Mouse (Mus musculus) MEL (cell line): Measurements from ENCODE around the gene Hoxc10. TPM values are rescaled to one million over a fixed set of nuclear protein-coding genes. Genes with fewer than 3 reads are reported as not detected.

Source experiments
- DNase-seq: peaks from one replicate; pipeline ENCODE4 v3.0.0; 2011; ENCODE audit warnings: low read depth, low spot score
- H3K27ac ChIP-seq: 2 replicates; pipeline ENCODE4 v1.5.1; 2012; ENCODE audit warnings: low read depth, mild to moderate bottlenecking, control low read depth, low read length, moderate library complexity; ENCODE audit not compliant: control insufficient read depth
- H3K27me3 ChIP-seq, 2 experiments: fragments of 150-350 bp in 1 of 2; sonication (generic) in 1 of 2; 2 replicates each; pipeline ENCODE4 v1.6.1; 2012; ENCODE audit warnings: low read length in 2 of 2, mild to moderate bottlenecking in 2 of 2, improper control_type of control experiment in 1 of 2, moderate library complexity in 1 of 2; ENCODE audit not compliant: insufficient read depth in 2 of 2, control insufficient read depth in 1 of 2
- H3K36me3 ChIP-seq, 2 experiments: 2 replicates each; pipeline ENCODE4 v1.6.1; 2012 to 2014; ENCODE audit warnings: low read length in 2 of 2, improper control_type of control experiment in 1 of 2, inconsistent platforms in 1 of 2, mild to moderate bottlenecking in 1 of 2; ENCODE audit not compliant: insufficient read depth in 2 of 2, control insufficient read depth in 1 of 2
- H3K4me1 ChIP-seq, 2 experiments: fragments of 150-350 bp in 1 of 2; sonication (generic) in 1 of 2; 2 replicates each; pipeline ENCODE4 v1.6.1; 2012; ENCODE audit warnings: low read length in 2 of 2, improper control_type of control experiment in 1 of 2, mild to moderate bottlenecking in 1 of 2; ENCODE audit not compliant: insufficient read depth in 2 of 2, control insufficient read depth in 1 of 2
- H3K4me3 ChIP-seq, 2 experiments: fragments of 150-350 bp in 1 of 2; sonication (generic) in 1 of 2; 2 replicates each; pipeline ENCODE4 v1.5.1; 2012; ENCODE audit warnings: low read depth in 2 of 2, low read length in 2 of 2, mild to moderate bottlenecking in 2 of 2, moderate library complexity in 2 of 2, control low read depth in 1 of 2, improper control_type of control experiment in 1 of 2; ENCODE audit not compliant: control insufficient read depth in 1 of 2, insufficient read depth in 1 of 2
- H3K79me2 ChIP-seq: 2 replicates; pipeline ENCODE4 v1.6.1; 2012; ENCODE audit warnings: mild to moderate bottlenecking, low read length, moderate library complexity; ENCODE audit not compliant: control insufficient read depth, poor library complexity, insufficient read depth
- H3K9ac ChIP-seq: 2 replicates; pipeline ENCODE4 v1.6.1; 2012; ENCODE audit warnings: low read depth, mild to moderate bottlenecking, control low read depth, low read length, moderate library complexity; ENCODE audit not compliant: control insufficient read depth, poor library complexity, severe bottlenecking
- H3K9me3 ChIP-seq: fragments of 150-350 bp; sonication (generic); replicated peaks from 2 replicates; pipeline ENCODE4 v1.6.1; 2012; ENCODE audit warnings: mild to moderate bottlenecking, low read length, improper control_type of control experiment, moderate library complexity; ENCODE audit not compliant: insufficient read depth
- CHD1 ChIP-seq: IDR thresholded peaks from 2 replicates; pipeline ENCODE4 v1.6.1; 2012; ENCODE audit warnings: low read depth, mild to moderate bottlenecking, inconsistent platforms, low read length, improper control_type of control experiment
- CHD2 ChIP-seq: IDR thresholded peaks from 2 replicates; pipeline ENCODE4 v1.6.1; 2011; ENCODE audit warnings: low read length, improper control_type of control experiment
- CTCF ChIP-seq, 3 experiments: IDR thresholded peaks in 2 of 3; conservative IDR thresholded peaks in 1 of 3; 2 replicates each; pipeline ENCODE4 v1.5.1; 2011 to 2012; ENCODE audit warnings: low read length in 3 of 3, low read depth in 2 of 3, mild to moderate bottlenecking in 2 of 3, improper control_type of control experiment in 1 of 3, inconsistent platforms in 1 of 3, mixed read lengths in 1 of 3, moderate library complexity in 1 of 3; ENCODE audit not compliant: control insufficient read depth in 1 of 3, insufficient read depth in 1 of 3, poor library complexity in 1 of 3, severe bottlenecking in 1 of 3
- EP300 ChIP-seq, 2 experiments: IDR thresholded peaks; 2 replicates each; pipeline ENCODE4 v1.6.1; 2011; ENCODE audit warnings: improper control_type of control experiment in 2 of 2, low read length in 2 of 2, low read depth in 1 of 2, mild to moderate bottlenecking in 1 of 2
- ETS1 ChIP-seq: IDR thresholded peaks from 2 replicates; pipeline ENCODE4 v1.6.1; 2012; ENCODE audit warnings: low read depth, mild to moderate bottlenecking, inconsistent platforms, low read length, improper control_type of control experiment, moderate library complexity
- GABPA ChIP-seq: IDR thresholded peaks from 2 replicates; pipeline ENCODE4 v1.6.1; 2012; ENCODE audit warnings: low read depth, mild to moderate bottlenecking, inconsistent platforms, low read length, improper control_type of control experiment, moderate library complexity
- JUND ChIP-seq: IDR thresholded peaks from 2 replicates; pipeline ENCODE4 v1.6.1; 2011; ENCODE audit warnings: low read depth, mild to moderate bottlenecking, improper control_type of control experiment, low read length
- KAT2A ChIP-seq: conservative IDR thresholded peaks from 2 replicates; pipeline ENCODE4 v1.6.1; 2012; ENCODE audit warnings: low read depth, low read length, improper control_type of control experiment, inconsistent platforms
- MAFK ChIP-seq: IDR thresholded peaks from 2 replicates; pipeline ENCODE4 v1.6.1; 2011; ENCODE audit warnings: low read depth, mild to moderate bottlenecking, low read length, improper control_type of control experiment, borderline replicate concordance
- MAX ChIP-seq: IDR thresholded peaks from 2 replicates; pipeline ENCODE4 v1.6.1; 2011; ENCODE audit warnings: low read length, improper control_type of control experiment
- MXI1 ChIP-seq: IDR thresholded peaks from 2 replicates; pipeline ENCODE4 v1.6.1; 2011; ENCODE audit warnings: mild to moderate bottlenecking, low read depth, low read length, improper control_type of control experiment
- NELFE ChIP-seq: IDR thresholded peaks from 2 replicates; pipeline ENCODE4 v1.6.1; 2011; ENCODE audit warnings: low read depth, low read length, improper control_type of control experiment
- POLR2A ChIP-seq, 2 experiments: IDR thresholded peaks; 2 replicates each; pipeline ENCODE4 v1.6.1; 2011 to 2012; ENCODE audit warnings: low read length in 2 of 2, mild to moderate bottlenecking in 2 of 2, control low read depth in 1 of 2, improper control_type of control experiment in 1 of 2, low read depth in 1 of 2, moderate library complexity in 1 of 2; ENCODE audit not compliant: control insufficient read depth in 1 of 2, insufficient read depth in 1 of 2, poor library complexity in 1 of 2
- POLR2AphosphoS2 ChIP-seq: IDR thresholded peaks from 2 replicates; pipeline ENCODE4 v1.6.1; 2011; ENCODE audit warnings: low read length, improper control_type of control experiment
- POLR2AphosphoS5 ChIP-seq: IDR thresholded peaks from 2 replicates; pipeline ENCODE4 v1.6.1; 2012; ENCODE audit warnings: low read depth, borderline replicate concordance, mild to moderate bottlenecking, inconsistent platforms, low read length, moderate library complexity, mixed read lengths
- SMC3 ChIP-seq: IDR thresholded peaks from 2 replicates; pipeline ENCODE4 v1.6.1; 2011; ENCODE audit warnings: low read depth, low read length, improper control_type of control experiment
- TAL1 ChIP-seq: IDR thresholded peaks from 2 replicates; pipeline ENCODE4 v1.6.1; 2012; ENCODE audit warnings: mild to moderate bottlenecking, inconsistent platforms, low read length, moderate library complexity, mixed read lengths
- TBP ChIP-seq: IDR thresholded peaks from 2 replicates; pipeline ENCODE4 v1.8.0; 2011; ENCODE audit warnings: low read depth, low read length, improper control_type of control experiment
- TCF12 ChIP-seq: IDR thresholded peaks from 2 replicates; pipeline ENCODE4 v1.6.1; 2014; ENCODE audit warnings: low read depth, mild to moderate bottlenecking, inconsistent platforms, low read length, improper control_type of control experiment, moderate library complexity
- UBTF ChIP-seq: IDR thresholded peaks from 2 replicates; pipeline ENCODE4 v1.6.1; 2012; ENCODE audit warnings: low read depth, mild to moderate bottlenecking, inconsistent platforms, low read length, improper control_type of control experiment, moderate library complexity, borderline replicate concordance; ENCODE audit not compliant: insufficient read depth
- USF1 ChIP-seq: IDR thresholded peaks from 2 replicates; pipeline ENCODE4 v1.6.1; 2014; ENCODE audit warnings: low read depth, mild to moderate bottlenecking, inconsistent platforms, low read length, improper control_type of control experiment, moderate library complexity
- ZMIZ1 ChIP-seq: IDR thresholded peaks from 2 replicates; pipeline ENCODE4 v1.6.1; 2012; ENCODE audit warnings: low read depth, mild to moderate bottlenecking, inconsistent platforms, low read length, improper control_type of control experiment, moderate library complexity
- polyA plus RNA-seq, 2 experiments: library from polyadenylated mRNA; stranded (reverse) in 1 of 2; unstranded in 1 of 2; fragments of >175 nt in 1 of 2; fragments of >200 nt in 1 of 2; gene quantifications; 2 replicates each; pipeline versions ENCODE4 v1.2.1 to v1.2.4; 2012; ENCODE audit warnings: low replicate concordance in 2 of 2, low read depth in 1 of 2; ENCODE audit not compliant: insufficient read length in 2 of 2, insufficient read depth in 1 of 2, missing spikeins in 1 of 2
- total RNA-seq: library from RNA; depleted of rRNA; stranded (reverse); fragments of 300-350 nt; gene quantifications from 2 replicates; pipeline ENCODE4 v1.2.3, GENCODE M21; 2012

The Hoxc10 gene
- total and polyA plus RNA-seq, 3 experiments, result 6.8 to 24.8 TPM; not detected in 1

DNA sequence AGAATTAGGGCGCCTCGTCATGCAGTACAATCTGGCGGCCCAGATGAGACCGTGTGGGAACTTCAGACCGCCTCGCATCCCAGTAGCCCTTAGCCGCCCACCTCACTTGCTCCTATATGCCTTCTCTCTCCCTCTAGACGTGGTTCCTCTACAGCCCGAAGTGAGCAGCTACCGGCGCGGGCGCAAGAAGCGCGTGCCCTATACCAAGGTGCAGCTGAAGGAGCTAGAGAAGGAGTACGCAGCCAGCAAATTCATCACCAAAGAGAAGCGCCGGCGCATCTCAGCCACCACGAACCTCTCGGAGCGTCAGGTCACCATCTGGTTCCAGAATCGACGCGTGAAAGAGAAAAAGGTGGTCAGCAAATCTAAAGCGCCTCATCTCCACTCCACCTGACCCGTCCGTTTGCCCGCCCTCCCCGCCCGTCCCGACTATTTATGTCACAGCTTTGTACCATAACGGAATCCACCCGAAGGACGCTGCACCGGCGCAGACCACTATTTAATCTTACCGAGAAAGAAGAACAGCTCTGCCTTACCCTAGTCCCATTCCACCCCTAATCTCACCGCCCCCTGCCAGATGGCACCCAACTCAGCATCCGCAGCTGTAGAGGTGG is 39.5 kb upstream of the Hoxc10 start:
- Histone ChIP-seq H3K79me2 (no peaks in the 10 kb centered on the region), H3K27me3 (peaks cover 12 to 33% of the 10 kb centered on the region in 2 experiments), H3K36me3 (no peaks in the 10 kb centered on the region), H3K4me3 (no peak overlapping the region), H3K27ac (no peak overlapping the region), H3K4me1 (no peaks in the 10 kb centered on the region), H3K9me3 (no peaks in the 10 kb centered on the region), H3K9ac (no peak overlapping the region)
- DNase-seq, result no peak
- TF ChIP-seq MXI1 (no peak), TCF12 (no peak), ZMIZ1 (no peak), KAT2A (no peak), POLR2A (IDR thresholded peaks at IDR 0.05; ENCODE audit: control insufficient read depth in 1 of 2, insufficient read depth in 1 of 2, low read depth in 1 of 2, low read length in 2 of 2, poor library complexity in 1 of 2) (no peak), NELFE (no peak), TAL1 (no peak), POLR2AphosphoS2 (no peak), MAFK (no peak), MAX (no peak), ETS1 (no peak), CHD2 (no peak), GABPA (no peak)

DNA sequence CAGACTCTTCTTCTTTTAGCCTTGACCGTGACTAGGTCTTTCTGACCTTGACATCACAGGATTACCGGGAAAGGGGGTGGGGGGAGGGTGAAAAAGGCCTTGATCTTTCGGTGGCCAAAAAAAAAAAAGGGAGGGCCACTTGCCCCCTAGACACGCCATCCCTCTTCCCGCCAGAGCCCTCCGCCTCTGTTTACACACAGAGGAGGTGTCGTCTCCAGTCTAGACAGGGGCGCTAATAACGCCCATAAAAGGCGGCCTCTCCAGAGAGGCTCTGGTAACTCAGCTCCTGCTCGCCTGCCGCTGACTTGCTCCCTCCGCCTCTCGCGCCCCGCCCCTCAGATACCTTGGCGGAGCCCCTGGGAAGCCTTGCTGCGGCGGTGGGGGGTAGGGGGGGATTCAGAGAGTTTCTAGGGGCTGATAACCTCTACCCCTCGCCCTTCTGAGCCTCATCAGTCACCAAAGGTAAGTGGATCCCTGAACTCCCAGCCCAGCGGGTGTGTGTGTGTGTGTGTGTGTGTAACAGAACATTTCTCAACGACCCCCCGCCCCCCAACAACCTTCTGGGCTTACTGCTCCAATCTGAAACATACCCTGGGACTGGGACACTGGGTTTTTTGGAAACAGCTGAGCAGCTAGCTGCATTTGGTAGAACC is 34.8 kb upstream of the Hoxc10 start:
- TF ChIP-seq TCF12 (no peak), SMC3 (no peak), ZMIZ1 (no peak), CHD1 (no peak), POLR2A (IDR thresholded peaks at IDR 0.05; ENCODE audit: control insufficient read depth in 1 of 2, insufficient read depth in 1 of 2, low read depth in 1 of 2, low read length in 2 of 2, poor library complexity in 1 of 2) (no peak), JUND (no peak), POLR2AphosphoS5 (no peak), MAFK (no peak), EP300 (IDR thresholded peaks at IDR 0.05; ENCODE audit: low read depth in 1 of 2, low read length in 2 of 2) (no peak), GABPA (no peak), UBTF (no peak), USF1 (no peak), TBP (no peak), CTCF (IDR thresholded peaks at IDR 0.05 in 2 of 3, conservative IDR thresholded peaks at IDR 0.05 in 1 of 3; ENCODE audit: control insufficient read depth in 1 of 3, insufficient read depth in 1 of 3, low read depth in 2 of 3, low read length in 3 of 3, poor library complexity in 1 of 3, severe bottlenecking in 1 of 3) (no peak)
- Histone ChIP-seq H3K79me2 (no peaks in the 10 kb centered on the region), H3K27me3 (peaks cover 13% of the 10 kb centered on the region in 2 experiments), H3K4me1 (no peaks in the 10 kb centered on the region), H3K9ac (no peak overlapping the region), H3K27ac (no peak overlapping the region), H3K4me3 (no peak overlapping the region), H3K36me3 (no peaks in the 10 kb centered on the region), H3K9me3 (no peaks in the 10 kb centered on the region)
- no peak for DNase-seq
